Mouse (Mus musculus): ENCODE data around the gene 1700029H14Rik.

GRCm38 (mm10) chr8:13600716-13601115, 38.5 kb upstream of the 1700029H14Rik start:
- no peak for TF ChIP-seq POLR2A (IDR thresholded peaks at IDR 0.05; ENCODE audit: borderline replicate concordance, extremely low read depth, low read depth, low read length)
- TF ChIP-seq CTCF (IDR thresholded peaks at IDR 0.05; ENCODE audit: insufficient read depth, low read length), result no peak

Measured in lung, adult 2 months (tissue).